9 mouse cellular contexts compared by ENCODE assay signal in the genomic region with DNA sequence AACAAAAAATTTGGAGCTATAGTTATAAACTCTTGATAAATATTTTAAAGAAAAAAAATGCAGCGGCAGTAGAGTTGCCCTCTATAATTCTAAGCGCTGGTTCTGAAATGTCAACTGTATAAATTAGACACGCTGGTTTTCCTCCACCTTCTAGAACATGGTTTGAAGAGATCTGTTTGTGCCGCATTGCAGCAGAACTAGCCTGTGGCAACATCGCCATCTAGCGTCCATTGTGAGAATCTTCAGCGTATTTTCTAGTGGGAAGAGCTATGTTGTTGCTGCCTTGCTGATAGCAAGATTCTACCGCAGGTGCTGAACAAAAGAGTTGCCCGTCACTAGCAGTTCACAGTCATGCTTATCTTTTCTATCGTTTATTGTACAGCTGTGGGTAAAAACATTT.
DNase-seq lines count a peak whose midpoint lies in the region; ATAC-seq lines count a peak whose summit lies in the region.
"Had no signal": no experiment of that assay in that cellular context is flagged by ENCODE, and none has a peak within 500 bp of the region (broad histone marks: within the 10 kb centered on the region; RNA-seq: fewer than 3 reads in every experiment).

No protein-coding gene starts in this region.

- H3K4me2 ChIP-seq in embryonic facial prominence, embryonic 14.5 days (ENCODE audit: low read depth, low read length): no peak overlapping the region
- no peak overlapping the region for H3K4me2 ChIP-seq in heart, embryonic 12.5 days
- no peak overlapping the region for H3K4me2 ChIP-seq in liver, embryonic 12.5 days
- no peak overlapping the region for H3K4me2 ChIP-seq in neural tube, embryonic 13.5 days
- H3K4me2 ChIP-seq: liver, embryonic 15.5 days had no signal

- H3K4me1 ChIP-seq in embryonic facial prominence, embryonic 14.5 days (ENCODE audit: control insufficient read depth, insufficient read depth, low read length): no peaks in the 10 kb centered on the region
- peaks cover 11% of the 10 kb centered on the region for H3K4me1 ChIP-seq in heart, embryonic 12.5 days (replicated peaks)
- no peaks in the 10 kb centered on the region for H3K4me1 ChIP-seq in liver, embryonic 12.5 days
- no peaks in the 10 kb centered on the region for H3K4me1 ChIP-seq in neural tube, embryonic 13.5 days (replicated peaks)
- H3K4me1 ChIP-seq: liver, embryonic 15.5 days had no signal

- no peaks in the 10 kb centered on the region for H3K36me3 ChIP-seq in embryonic facial prominence, embryonic 14.5 days (ENCODE audit: control insufficient read depth, insufficient read depth, low read length)
- H3K36me3 ChIP-seq in heart, embryonic 12.5 days: no peaks in the 10 kb centered on the region
- no peaks in the 10 kb centered on the region for H3K36me3 ChIP-seq in liver, embryonic 12.5 days
- H3K36me3 ChIP-seq in neural tube, embryonic 13.5 days: no peaks in the 10 kb centered on the region
- H3K36me3 ChIP-seq: liver, embryonic 15.5 days had no signal

- DNase-seq in adrenal gland, postnatal 10 days: peak; percentile 77
- peak; percentile 89 for DNase-seq in embryonic facial prominence, embryonic 14.5 days (ENCODE audit: low spot score)
- DNase-seq in kidney, postnatal 10 days: peak; percentile 80
- peak; percentile 88 for DNase-seq in thymus, postnatal 0 days (ENCODE audit: low spot score)

- H3K9ac ChIP-seq in embryonic facial prominence, embryonic 14.5 days (ENCODE audit: low read depth, low read length): no peak overlapping the region
- no peak overlapping the region for H3K9ac ChIP-seq in heart, embryonic 12.5 days
- H3K9ac ChIP-seq in liver, embryonic 12.5 days: no peak overlapping the region
- no peak overlapping the region for H3K9ac ChIP-seq in neural tube, embryonic 13.5 days
- H3K9ac ChIP-seq: liver, embryonic 15.5 days had no signal

- H3K9me3 ChIP-seq in embryonic facial prominence, embryonic 14.5 days (ENCODE audit: control insufficient read depth, low read length): no peaks in the 10 kb centered on the region
- no peaks in the 10 kb centered on the region for H3K9me3 ChIP-seq in heart, embryonic 12.5 days (replicated peaks)
- no peaks in the 10 kb centered on the region for H3K9me3 ChIP-seq in liver, embryonic 12.5 days (replicated peaks)
- no peaks in the 10 kb centered on the region for H3K9me3 ChIP-seq in neural tube, embryonic 13.5 days
- H3K9me3 ChIP-seq: liver, embryonic 15.5 days had no signal

- WGBS in embryonic facial prominence, embryonic 14.5 days: 4% methylated on average over 10 of the region's 10 CpGs
- WGBS in heart, embryonic 12.5 days: 3% methylated on average over 10 of the region's 10 CpGs
- WGBS in liver, embryonic 12.5 days (ENCODE audit: insufficient replicate concordance): 5% methylated on average over 10 of the region's 10 CpGs
- WGBS in neural tube, embryonic 13.5 days: 7% methylated on average over 10 of the region's 10 CpGs

- H3K27ac ChIP-seq in embryonic facial prominence, embryonic 14.5 days (replicated peaks; ENCODE audit: low read depth, low read length): no peak overlapping the region
- H3K27ac ChIP-seq in heart, embryonic 12.5 days (ENCODE audit: poor library complexity, severe bottlenecking): no peak overlapping the region
- H3K27ac ChIP-seq in liver, embryonic 12.5 days: no peak overlapping the region
- no peak overlapping the region for H3K27ac ChIP-seq in neural tube, embryonic 13.5 days (replicated peaks)
- H3K27ac ChIP-seq: liver, embryonic 15.5 days had no signal

- no peak overlapping the region for H3K4me3 ChIP-seq in embryonic facial prominence, embryonic 14.5 days (ENCODE audit: low read depth, low read length)
- H3K4me3 ChIP-seq in heart, embryonic 12.5 days: no peak overlapping the region
- H3K4me3 ChIP-seq in liver, embryonic 12.5 days: no peak overlapping the region
- H3K4me3 ChIP-seq in neural tube, embryonic 13.5 days: no peak overlapping the region
- H3K4me3 ChIP-seq: liver, embryonic 15.5 days had no signal

- H3K27me3 ChIP-seq in embryonic facial prominence, embryonic 14.5 days (replicated peaks; ENCODE audit: control insufficient read depth, insufficient read depth, low read length): no peaks in the 10 kb centered on the region
- H3K27me3 ChIP-seq in heart, embryonic 12.5 days (replicated peaks): no peaks in the 10 kb centered on the region
- H3K27me3 ChIP-seq in liver, embryonic 12.5 days (replicated peaks): no peaks in the 10 kb centered on the region
- no peaks in the 10 kb centered on the region for H3K27me3 ChIP-seq in neural tube, embryonic 13.5 days
- H3K27me3 ChIP-seq: liver, embryonic 15.5 days had no signal

- ATAC-seq in CD4-positive, CD25-positive, alpha-beta regulatory T cell, adult 4 months: peak; percentile 65
- peak; percentile 62 for ATAC-seq in embryonic facial prominence, embryonic 14.5 days (ENCODE audit: low read depth)
- ATAC-seq in heart, embryonic 12.5 days (ENCODE audit: insufficient number of reproducible peaks, low FRiP score): peak; percentile 33; the same call in 1 of the 2 replicates
- 0 out of 2 replicates have a peak, but pooled peaks have one; percentile 37 for ATAC-seq in liver, embryonic 12.5 days
- ATAC-seq in neural tube, embryonic 13.5 days (ENCODE audit: low read depth): peak; percentile 77
